Mouse (Mus musculus) CD4-positive, CD25-positive, alpha-beta regulatory T cell, adult 4 months (primary cell): ENCODE measurements around the gene Slc43a3. TPM values are rescaled to one million over a fixed set of nuclear protein-coding genes. Genes with fewer than 3 reads are reported as not detected.
"Not testable (repeated sequence)": the region's sequence is repeated elsewhere in the genome, so short reads cannot be mapped to it uniquely, and the experiment has no call there.

Experiments used
- ATAC-seq: one replicate; pipeline ENCODE4 v1.8.0; 2017
- polyA plus RNA-seq, 2 experiments: library from polyadenylated mRNA; unstranded; fragments of 100-300 nt; shearing (Covaris generic); gene quantifications; one replicate each; pipeline ENCODE4 v1.2.1; 2017

Gene Slc43a3
- 10 to 100 TPM in 1 of 2 experiments, 1 to 10 TPM in 1; 7.0 to 10.7 TPM for polyA plus RNA-seq

DNA sequence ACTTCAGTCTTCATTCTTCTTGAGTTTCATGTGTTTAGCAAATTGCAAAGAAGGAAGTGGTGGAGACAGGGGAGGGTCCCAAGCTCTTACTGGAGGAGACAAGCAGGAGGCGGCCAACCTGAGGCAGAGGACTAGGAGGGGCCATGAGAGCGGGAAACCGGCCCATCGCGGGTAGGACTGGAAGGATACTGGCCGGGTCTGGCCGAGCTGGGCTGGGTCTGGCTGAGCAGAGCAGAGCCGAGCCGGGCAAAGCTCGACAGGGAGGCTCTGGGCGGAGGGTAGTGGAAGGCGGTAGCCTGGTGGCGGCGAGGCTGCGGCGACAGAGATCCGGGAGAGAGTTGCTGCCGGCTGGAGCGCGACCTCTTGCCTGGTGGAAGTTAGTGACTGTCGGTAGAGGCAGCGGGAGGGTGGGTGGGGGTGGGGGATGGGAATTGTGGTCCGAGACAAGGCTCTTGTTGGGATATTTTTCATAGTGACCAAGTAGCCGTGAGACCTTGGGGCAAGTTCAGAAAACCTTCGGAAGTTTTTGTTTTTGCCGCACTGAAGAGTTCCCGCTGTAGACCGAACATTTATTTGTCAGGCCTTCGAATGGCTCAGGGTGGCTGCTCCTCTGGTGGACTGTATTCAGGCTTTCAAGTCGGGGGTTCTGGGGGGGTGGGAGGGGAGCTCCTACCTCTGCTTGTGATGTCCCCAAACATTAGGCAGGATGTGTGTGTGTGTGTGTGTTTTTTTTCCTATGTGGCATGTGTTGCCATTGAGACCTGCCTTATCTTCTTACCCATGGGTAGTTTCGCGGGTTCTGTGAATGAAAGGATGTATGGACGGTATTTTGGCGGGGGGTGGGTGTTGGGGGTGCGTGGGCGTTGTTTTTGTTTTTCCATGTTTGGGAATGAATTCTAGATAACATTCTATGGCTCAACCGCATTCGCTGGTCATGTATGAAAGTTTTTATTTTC, at the start of gene Slc43a3:
Slc43a3 (plus strand) TSS at position 106 of the 956 bp plus-strand sequence.
- peak; percentile 75 for ATAC-seq

DNA sequence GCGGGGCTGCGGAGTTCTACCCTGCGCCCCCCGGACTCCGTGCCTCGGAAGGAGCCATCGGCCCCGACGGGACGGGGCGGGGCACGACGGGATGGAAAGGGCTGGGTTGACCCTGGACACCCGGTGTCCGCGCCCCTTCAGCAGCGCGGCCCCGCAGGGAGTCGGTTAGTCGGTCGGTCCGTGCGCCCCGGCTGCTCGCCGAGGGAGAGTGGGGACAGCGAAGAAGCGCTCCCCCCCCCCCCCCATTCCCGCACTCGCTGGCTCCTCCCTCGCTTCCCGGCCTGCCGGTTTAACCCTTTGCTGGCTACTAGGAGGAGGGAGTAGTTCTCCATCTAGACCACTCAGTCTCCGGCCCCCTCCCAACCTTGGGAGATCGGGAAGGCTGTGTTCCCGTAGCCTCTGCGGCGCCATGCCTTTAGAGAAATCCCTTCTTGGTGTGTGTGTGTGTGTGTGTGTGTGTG, 49.5 kb upstream of the Slc43a3 start:
- no peak for ATAC-seq

DNA sequence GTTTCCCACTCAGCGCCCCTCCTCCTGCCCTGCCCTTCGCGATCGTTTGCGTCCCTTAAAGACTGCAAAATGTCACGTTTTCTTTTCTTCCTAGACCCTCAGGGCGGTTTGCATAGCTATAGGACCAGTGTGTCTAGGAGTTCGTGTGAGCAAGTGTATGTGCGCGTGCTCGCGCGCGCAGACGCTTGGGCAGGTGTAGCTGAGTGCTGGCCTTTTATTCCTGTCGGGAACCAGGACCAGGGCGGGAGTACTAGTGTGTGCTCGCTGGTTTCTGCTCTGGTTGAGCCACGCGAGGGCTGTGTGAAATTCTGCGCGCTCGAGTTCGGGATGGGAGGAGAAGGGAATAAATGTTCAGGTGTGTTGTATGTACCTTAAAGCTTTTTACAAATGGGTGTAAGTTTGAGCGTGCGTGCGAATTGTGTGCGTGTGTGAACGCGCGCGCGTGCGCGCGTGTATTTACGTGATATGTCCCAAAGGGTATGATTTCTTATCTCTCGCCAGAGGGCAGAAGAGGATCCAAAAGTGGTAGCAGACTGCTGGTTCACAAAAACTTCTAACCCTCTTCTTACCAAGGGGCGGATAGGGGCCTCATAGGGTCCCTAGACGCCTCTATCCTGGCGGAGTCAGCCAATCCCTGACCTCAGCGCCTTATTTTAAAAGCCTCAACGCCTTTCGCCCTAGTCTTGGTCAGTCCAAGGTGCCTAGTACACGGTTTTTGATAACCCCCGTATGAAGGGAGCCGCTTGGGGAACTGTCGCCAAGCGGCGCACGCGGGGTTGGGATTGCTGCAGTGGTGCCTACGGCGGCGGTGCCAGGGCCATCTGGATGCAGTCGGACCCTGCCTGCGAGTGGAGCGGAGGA, 48.7 kb upstream of the Slc43a3 start:
- ATAC-seq, result peak; percentile 31

DNA sequence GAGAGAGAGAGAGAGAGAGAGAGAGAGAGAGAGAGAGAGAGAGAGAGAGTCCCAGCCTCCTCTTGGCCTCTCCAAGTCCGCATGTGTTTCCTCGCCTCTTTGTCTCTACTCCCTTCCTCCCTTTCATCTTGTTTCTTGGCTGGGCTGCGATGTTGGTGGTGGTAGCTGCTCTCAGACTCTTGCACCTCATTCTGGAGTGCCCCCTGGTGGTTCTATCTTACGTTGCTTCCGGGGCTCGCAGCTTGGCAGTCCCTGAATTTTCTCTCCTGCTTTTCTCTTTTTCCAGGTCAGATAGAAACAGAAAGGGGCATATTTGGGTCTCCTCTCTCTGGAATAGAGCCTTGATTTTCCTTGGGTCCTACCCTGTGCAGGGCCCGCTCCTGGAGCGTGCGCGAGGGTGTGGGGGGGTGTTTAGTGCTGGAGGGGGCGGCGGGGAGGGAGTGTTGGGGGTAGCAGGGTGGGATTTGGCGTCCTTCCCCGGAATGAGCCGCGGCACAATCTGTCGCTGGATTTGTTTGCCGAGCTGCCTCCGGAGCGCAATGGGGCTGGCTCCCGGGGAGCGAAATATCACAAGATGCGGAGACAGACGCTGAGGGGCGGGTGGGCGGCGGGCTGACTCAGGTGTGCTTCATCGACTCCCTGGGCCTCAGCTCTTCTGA, 47.6 kb upstream of the Slc43a3 start:
- ATAC-seq, result peak; percentile 75

DNA sequence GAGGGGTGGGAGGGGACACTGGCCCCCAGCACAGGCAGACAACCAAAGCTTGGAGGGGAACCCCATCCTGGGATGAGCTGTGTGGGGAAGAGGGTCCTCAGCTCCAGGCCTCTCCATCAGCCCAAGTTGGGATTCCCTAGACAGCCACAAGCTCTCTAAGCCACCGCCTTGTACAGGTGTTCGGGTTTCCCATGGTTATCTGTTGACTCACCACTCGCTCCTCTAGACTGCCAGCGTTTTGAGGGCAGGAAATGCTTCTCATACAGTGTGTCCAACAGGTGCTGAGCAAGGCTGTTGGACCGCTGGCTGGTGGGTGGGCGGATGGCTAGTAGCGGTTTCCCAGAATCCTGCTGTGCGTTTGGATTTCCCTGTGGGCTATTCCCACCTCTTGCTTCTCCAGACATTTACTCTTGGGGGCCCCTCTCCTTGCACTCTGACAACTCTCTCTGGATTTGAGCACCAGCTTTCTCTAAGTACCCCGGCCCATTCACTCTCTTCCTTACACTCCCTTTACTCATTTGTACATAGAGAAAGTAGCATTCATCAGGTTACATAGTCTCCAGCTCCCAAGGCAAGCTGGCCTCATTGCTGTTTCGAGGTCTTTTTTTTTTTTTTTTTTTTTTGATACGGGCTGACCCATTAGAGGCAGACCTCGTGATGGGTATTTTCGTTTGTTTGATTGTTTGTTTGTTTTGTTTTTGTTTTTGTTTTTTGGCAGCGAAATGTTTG, 46.9 kb upstream of the Slc43a3 start:
- ATAC-seq, result peak; percentile 13

DNA sequence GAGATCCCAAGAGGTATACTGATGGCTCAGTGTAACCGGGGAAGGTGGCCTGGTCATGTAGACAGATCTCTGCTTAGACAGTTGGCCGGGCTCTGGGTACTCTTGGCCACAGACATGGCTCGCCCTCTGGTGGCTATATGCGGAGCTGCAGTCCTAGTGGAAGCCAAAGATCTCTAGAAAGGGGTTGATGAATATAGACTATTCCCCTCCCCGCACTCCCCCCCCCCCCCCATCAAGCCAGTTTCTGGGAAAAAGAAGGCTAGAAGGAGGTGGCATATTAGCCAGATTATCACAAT, 46.4 kb upstream of the Slc43a3 start:
- peak; percentile 73 for ATAC-seq

DNA sequence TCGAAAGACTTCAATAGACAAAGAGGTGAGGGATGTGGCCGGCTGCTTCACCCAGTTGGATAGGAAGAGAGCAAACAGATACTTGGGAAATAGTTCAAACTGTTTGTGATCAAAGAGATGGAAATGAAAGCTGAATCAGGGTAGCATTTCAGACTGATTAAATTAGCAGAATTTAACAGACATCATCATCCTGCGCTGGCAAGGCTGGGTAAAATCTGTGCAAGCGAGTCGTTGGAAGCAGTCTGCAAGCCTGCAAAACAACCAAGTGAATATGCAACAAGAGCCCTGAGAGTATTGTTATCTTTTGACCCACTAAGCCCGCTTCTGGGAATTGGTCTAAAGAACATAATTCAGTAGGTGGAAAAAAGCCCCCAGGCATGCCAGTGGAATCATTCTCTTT, 43.0 kb upstream of the Slc43a3 start:
- ATAC-seq, result no peak

DNA sequence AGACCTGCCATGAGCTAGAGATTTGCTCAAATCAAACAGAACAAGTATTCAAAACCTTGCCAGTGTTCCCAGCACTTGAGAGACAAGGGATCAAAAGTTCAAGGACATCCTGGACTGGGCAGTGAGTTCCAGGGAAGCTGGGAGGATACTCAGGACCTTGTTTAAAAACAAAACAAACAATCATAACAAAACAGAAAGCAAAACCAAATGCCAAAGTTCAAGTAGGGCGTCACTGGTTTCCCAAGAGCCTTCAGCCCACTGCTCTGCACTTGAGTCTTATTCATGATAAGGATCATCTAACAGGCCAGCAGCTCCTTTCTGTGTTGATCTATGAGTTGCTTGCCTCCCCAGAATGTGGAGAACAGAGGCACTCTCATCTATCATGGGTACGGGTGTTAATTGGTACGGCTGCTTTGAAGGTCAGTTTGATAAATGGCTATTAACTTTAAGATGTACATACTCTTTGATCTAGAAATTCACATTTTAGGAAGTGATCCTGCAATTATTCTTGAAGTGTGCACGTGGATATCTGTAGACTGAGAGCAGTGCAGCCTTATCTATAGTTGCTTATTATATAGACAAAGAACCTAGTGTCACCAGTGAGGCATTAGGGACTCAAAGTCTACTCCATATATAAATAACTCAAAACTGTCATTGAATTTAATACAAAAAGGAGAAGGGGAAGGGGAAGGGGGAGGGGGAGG, 40.7 kb upstream of the Slc43a3 start:
- no peak for ATAC-seq

DNA sequence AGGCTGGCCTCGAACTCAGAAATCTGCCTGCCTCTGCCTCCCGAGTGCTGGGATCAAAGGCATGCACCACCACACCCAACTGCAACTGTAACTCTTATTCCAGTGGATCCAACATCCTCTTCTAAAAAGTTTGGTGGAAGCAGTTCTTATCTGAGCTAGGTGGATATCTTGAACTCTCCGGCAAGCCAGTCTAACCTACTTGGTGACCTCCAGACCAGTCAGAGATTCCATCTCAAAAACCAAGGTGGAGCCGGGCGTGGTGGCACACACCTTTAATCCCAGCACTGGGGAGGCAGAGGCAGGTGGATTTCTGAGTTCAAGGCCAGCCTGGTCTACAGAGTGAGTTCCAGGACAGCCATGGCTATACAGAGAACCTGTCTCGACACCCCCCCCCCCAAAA, 39.7 kb upstream of the Slc43a3 start:
- ATAC-seq, result not testable (repeated sequence)

DNA sequence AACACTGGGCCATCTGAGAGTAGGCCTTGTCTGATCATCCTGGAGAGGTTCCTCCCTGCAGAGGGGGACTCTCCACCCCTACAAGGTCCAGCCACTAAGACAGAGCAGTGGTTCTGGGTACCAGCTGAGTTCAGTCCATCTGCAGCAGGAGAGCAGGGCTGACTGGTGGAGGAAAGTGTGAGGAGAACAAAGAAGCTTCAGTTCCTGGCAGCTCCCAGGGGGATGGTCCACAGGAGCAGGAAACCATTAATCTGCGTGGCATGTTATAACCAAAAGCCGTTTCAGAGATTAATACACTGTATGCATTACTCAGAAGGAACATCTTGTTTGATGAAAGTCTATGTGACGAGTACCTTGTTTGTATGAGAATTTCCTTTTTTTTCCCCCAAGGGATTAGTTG, 23.7 kb upstream of the Slc43a3 start:
- no peak for ATAC-seq

DNA sequence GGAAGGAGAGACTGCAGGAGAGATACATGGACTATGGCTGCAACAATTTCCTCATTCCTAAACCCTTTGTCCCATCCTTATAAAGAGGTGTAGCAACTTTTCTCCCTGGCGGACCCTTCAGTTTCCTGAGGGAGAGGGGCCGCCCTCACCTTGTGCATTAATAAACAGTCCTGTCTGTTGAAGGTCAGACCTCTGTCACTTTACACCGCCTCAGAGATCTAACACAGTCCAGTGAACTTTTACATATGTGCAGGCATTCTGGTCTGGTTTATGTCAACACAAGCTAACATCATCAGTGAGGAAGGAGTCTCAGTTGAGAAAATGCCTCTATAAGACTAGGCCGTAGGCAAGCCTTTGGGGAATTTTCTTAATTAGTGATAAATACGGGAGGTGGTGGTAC, 22.5 kb upstream of the Slc43a3 start:
- no peak for ATAC-seq

DNA sequence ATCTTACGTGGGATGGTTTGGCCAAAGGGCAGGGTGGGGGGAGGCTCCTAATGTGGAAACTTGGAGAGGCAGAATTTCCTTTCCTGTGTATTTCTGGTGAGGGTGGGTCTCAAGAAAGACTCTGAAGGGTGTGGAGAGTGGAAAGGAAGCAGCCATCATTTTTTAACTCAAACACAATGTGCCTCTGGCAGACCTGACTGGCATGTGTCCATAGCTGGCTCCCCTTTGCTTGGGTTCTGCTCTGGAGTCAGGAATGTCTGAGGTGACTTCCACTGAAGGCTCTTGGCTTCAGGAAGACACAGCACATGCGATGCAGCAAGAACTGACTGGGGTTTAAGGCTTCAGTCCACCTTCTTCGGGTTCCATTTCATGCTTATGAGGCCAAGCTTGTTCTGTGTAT, 21.0 kb upstream of the Slc43a3 start:
- no peak for ATAC-seq

DNA sequence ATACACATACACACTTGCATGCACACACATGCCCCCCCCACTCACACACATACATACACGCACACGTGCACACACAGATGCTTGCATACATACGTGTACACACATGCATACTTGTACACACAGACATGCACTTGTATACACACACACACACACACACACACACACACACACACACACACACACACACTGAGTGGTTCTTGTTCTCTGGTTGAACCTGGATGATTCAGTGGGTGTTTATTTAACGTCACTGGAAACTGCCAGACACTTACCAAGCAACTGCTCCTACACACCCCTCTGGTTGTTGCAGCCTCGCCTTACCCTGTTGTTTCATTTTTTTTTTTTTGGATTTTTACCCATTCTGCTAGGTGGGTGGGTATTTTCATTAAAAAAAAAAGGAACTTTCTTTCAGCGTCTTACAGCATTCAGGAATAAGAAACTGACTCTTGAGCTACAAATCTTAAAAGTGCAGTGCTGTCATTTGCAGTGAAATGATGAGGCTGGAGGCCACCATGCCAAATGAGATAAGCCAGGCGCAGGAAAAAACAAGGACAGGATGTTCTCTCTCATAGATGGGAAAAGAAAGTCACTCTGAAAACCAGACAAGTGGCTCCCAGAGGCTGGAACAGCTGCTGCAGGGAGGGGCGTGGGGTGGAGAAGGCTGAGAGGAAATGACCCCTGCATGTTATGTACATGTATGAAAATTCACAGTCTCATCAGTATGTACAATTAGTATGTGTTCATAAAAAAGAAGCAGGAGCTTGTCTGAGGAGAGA, 19.6 kb upstream of the Slc43a3 start:
- no peak for ATAC-seq

DNA sequence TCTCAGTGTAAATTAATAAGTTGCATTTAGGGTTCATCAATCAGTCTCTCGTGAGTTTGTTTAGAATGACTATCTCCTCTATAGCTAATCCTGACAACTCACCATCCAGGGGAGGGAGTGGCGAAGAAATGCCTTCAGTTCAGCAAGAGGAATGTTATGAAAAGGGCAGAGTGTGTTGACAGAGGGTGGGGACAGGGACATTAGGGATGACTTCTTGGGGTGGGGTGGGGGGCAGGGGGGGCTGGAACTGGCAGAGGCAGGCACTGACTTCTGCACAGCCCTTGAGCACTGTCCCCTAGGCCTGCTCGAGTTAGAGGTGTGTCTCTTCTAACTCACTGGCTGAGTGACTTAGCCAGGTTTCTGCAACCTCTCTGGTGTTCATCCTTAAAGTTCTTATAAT, 18.2 kb upstream of the Slc43a3 start:
- no peak for ATAC-seq

DNA sequence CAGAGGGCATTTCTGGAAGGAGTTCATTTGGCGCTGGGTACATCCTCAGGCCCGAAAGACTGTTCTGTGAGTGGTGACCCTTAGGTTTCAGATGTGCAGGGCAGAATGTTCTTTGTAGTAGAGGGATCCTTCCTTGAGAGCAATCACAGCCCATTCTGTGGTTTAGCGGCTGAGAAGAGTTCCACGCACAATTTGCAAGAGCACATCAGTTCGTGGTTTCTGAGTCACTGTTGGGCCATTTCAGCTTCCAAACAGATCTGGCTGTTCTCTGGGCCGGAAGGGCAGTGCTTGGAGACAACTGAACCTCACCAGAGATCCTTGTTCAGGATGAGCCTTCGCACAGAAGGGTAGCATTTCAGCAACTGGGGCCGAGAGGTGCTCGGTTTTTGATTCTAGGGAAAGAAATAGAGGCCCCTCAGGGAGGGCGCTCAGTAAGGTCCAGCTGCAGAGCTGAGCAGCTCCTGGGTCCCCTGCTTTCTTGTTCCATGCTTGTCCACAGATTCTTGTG, 16.7 kb upstream of the Slc43a3 start:
- no peak for ATAC-seq

DNA sequence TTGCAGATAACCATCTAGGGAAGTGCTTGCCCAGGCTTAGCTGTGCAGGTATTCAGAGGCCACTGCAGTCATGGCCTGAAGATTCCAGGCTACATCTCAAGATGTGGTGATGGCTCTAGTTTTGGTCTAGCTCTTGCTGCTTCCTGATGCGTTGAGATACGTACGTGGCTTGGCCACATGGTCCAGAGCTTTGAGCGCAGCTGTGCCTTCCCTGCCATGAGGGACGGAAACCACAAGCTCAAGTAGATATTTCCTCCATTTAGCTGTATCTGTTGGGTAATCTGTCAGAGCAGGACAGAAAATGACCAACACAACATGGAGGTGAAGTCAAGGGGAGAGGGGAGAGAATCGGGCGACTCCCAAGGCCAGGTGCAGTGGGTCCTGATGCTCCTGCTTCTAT, 6.2 kb upstream of the Slc43a3 start:
- ATAC-seq, result no peak

DNA sequence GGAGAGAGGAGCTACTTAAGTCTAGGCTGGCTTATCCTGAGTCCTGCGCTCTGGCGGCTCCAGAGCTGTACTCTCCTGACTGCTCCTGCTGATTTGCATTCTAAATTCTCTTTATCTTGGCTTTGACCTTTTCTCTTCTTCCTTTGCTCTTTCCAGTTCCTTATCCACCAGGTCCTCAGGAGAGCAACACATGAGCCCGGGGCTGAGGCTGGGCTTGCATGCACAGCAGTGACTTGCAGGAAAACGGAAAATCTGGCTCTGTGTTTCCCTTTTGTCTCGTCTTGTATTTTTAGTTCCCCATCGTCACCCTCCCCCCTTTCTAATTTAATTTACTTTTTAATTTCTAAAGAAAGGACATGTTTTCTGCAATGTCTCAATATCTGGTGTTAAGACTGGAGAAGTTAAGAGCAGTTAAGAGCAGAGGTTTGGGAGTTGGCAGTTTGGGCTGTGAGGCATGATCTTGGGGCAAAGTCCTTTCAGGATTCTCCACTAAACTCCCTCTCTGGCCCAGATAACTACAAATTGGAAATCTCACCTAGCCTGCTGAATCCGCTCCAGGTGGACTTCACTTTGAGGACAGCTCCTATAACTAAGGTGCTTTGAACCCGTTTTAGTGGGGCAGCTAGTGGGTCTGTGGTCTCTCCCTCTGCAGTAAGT, 2.3 kb upstream of the Slc43a3 start:
- ATAC-seq, result no peak

DNA sequence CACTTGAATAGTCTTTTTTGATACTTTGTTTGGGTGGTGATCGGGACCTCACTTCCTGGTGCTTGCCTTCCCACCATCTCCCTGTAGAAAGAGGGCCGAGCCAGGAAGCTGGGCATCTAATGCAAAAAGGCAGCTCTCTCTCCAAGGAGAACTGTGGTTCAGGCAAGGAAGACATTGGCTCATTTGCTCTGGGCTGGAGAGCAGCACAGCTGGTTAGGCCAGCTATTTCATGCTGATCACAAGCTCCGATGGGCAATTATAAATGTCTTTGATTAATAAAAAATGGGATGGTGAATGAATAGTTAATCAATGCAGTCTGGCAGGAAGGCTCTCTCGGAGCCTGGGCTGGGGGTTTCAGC, 1.8 kb upstream of the Slc43a3 start:
- ATAC-seq, result no peak

DNA sequence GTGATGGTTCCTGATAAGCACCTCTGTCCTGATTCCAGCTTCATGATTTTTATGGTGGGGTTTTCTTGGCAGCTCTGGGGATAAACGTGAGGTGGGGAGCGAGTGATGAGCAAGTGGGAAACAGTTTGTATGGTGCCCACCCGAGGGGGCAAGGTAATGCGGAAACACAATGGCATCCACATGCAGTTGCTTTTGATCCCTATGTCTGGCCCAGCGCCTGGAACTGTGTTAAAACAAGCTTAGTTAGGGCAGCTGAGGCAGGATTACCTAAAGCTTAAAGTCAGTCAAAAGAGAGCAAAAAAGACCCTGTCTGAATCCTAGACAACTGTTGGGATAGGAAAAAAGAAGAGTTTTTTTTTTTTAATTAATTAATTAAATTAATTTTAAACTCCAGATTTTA, 1.3 kb upstream of the Slc43a3 start:
- no peak for ATAC-seq

DNA sequence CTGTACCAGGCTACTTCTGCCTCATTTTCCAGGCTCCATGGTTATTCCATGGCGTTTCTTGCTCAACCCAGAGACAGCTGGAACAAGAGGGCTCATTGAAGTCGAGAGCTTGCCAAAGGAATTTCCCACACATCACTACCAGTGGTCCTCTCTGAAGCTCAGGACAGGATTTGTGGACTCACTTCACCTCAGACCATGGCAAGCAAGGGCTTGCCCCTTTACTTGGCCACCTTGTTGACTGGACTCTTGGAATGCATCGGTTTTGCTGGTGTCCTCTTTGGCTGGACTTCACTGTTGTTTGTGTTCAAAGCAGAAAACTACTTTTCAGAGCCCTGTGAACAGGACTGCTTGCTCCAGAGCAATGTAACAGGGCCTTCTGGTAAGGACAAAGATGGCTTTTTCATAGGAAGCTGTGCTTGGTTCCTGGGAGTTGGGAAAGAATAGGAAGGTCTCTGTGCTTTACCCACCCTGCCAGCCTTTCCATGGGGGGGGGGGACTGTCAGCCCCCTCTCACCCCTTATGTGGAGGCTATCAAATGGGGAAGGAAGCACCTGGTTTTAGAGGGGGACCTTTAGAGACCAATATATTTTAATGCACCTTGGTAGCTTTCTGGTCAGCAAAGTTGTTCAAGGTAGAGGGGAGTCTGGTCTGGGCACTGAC, 1.2 kb downstream of the Slc43a3 start:
- ATAC-seq, result no peak
